Mouse (Mus musculus): Measurements from ENCODE around the gene Fancd2os. TPM values are rescaled to one million over a fixed set of nuclear protein-coding genes. Genes with fewer than 3 reads are reported as not detected.

Gene Fancd2os
- total RNA-seq, 2 experiments from 2014 or later, result not detected

DNA sequence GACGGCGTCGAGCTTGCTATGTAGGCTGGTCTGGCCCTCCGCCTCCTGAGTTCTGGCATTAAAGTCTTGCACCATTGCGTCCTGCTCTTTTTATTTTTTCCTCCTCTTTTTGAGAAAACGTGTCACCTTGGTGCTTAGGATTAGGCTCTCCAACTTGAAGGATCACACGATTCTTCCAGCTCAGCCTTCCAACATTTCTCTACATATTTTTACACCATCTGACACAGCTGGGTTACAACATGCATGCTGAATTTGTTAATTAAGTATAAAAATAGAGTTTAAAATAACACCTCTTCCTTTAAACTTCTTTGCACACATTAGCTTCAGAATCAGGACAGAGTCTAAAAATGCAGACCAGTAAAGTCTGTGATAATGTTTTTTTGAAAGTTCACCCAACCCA, 8.8 kb upstream of the Fancd2os start:
- no peak for DNase-seq (ENCODE audit: low spot score)
- intact Hi-C loops (cut with DNase I), result loop anchor here (5.0 kb wide), 1 partner anchor 77 kb away; the partner anchor contains the start of genes Emc3 and Fancd2

DNA sequence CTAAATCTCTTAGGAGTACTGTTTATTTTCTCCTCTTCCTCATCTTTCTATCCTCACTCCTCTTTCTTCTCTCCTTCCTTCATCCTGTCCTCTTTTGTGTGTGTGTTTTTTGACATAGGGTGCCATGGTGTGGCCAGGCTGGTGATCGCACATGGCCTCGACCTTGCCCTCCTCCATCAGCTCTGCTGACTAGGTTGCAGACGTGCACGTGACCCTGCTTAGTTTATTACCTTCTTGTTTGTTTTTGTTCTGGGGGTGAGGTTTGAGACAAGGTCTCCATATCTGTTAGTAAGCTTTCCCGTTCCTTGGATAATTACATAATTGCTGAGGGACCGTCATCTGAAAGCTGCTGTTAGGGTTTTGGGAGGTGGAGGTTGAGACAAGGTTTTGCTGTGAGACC, 8.4 kb upstream of the Fancd2os start:
- no peak for DNase-seq (ENCODE audit: low spot score)
- intact Hi-C loops (cut with DNase I), result loop anchor here (5.0 kb wide), 1 partner anchor 77 kb away; the partner anchor contains the start of genes Emc3 and Fancd2

DNA sequence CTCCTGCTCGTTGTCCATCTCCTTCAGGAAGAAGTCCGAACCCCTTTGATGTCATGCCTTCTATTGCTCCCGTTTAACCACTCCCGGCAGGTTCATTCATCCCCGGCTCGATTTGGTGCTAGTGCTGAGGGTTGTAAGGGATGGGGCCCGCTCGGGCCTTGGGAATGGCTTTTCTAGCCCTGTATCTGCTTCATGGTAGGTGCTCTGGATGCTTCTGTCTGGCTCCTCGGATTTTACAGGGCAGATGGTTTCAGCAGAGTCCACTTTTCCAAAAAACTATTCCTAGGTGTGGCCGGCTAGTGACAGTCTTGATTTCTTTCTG, 4.7 kb upstream of the Fancd2os start:
- DNase-seq (ENCODE audit: low spot score), result no peak
- intact Hi-C loops (cut with DNase I), result loop anchor here (2.0 to 5.0 kb wide), 2 partner anchors 20 to 73 kb away; partner anchors contain the start of genes Emc3 and Fancd2

DNA sequence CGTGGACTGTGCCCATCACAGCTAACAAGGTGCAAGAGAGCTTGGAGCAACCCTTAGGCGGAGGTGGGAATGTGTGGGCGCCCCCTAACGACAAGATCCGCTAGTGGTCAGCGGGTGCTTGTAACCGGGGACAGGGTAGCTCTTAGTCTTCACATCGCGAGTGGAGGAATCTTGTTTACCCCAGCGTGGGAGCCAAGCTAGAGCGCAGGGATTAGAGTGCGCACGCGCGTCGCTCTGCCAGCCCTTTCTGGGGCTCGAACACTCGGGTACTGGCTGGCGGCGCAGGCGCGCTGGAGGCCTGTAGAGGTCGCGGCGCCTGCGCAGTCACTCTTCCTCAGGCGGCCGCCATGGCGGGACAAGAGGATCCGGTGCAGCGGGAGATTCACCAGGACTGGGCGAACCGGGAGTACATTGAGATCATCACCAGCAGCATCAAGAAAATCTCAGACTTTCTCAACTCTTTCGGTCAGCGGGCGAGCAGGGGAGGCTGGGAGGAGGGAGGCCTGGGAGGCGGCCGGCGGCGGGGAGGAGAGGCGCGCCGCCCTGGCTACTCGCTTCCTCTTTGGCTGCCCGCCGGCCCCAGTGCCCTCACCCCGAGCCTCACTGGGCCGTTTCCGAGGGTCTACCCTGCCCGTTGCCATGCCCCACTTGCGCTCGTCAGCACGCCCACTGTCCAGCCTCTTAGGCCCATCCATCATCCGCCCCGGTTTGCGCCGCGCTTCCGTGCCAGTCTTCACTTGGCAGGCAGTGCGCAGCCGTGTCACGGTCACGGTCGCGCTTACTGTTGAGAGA, 4.1 kb upstream of the Fancd2os start, which contains the start of gene Brk1:
Brk1 (plus strand) TSS at position 341 of the 792 bp plus-strand sequence.
- intact Hi-C loops (cut with DNase I), result loop anchor here (2.0 to 5.0 kb wide), 2 partner anchors 20 to 72 kb away; partner anchors contain the start of genes Emc3 and Fancd2
- peak; percentile 77 for DNase-seq (ENCODE audit: low spot score)

DNA sequence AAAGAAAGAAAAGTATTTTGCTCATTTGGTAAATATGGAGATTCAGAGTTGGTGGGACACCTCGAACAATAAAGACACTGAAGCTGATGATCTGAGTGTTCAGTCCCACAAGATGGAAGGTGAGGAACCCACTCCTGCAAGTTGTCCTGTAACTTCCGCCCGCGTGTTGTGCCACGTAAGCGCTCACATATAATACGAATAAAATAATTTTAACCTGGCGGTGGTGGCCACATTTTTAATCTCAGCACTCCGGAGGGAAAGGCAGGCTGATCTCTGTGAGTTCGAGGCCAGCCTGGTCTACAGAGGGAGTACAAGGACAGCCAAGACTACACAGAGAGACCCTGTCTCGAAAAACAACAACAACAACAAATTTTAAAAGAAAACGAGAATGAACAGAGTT, 3.5 kb upstream of the Fancd2os start:
- intact Hi-C loops (cut with DNase I), result loop anchor here (2.0 kb wide), 1 partner anchor 21 kb away; no protein-coding TSS in a partner anchor

DNA sequence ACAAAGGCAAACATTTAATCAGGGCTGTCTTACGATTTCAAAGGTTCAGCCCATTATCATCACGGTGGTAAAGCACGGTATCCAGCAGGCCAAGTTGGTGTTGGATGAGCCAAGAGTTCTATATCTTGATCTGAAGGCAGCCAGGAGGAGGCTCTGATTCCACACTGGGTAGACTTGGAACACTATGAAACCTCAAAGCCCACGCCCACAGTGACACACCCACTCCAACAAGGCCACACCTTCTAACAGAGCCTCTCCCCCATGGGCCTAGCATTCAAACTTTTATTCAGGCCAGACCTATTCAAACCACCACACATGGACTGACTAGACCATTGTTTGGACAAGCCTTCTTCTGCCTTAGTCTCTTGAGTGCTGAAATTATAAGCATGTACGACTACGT, 2.3 kb upstream of the Fancd2os start:
- DNase-seq (ENCODE audit: low spot score), result no peak
- intact Hi-C loops (cut with DNase I), result no loop called here

More for the DNA sequence above, 3.5 kb upstream of the Fancd2os start:
- DNase-seq (ENCODE audit: low spot score), result no peak

DNA sequence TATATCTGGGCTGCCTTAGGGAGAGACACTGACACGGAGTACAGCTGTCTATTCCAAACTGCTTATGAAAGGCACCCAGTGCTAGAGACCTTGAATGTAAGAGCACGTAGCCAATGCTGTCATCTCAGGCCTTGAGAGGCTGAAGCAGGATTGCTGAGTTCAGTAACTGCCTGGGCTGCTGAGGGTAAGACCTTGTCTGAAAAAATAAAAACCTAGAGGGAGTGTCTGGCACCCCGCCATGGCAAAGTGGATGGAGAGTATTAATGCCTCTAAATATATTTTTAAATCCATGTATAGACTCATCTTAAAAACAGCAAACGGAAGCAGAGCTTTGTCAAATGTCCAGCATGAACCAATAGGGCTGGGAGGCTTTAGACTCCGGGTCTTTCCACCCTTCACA, 682 bp downstream of the Fancd2os start:
- intact Hi-C loops (cut with DNase I), result no loop called here
- DNase-seq (ENCODE audit: low spot score), result no peak

DNA sequence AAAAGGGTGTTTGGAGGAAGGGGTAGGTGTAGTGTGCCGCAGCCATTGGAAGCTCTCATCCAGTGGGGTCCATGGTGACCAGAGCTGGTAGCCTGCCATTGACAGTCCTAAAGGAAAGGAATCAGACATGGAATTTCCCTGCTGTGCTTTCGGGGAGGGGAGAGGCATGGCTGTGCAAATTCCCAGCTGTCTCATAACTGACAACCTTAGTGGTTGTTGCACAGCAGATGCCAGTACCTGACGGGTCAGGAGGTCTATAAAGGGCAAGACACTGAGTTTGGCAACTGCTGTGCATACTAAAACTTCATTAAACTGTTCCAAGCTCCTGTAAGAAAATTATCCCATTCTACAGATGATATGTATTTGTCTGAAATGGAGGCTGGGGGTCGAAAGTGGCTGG, 2.6 kb downstream of the Fancd2os start:
- intact Hi-C loops (cut with DNase I), result no loop called here
- no peak for DNase-seq (ENCODE audit: low spot score)

DNA sequence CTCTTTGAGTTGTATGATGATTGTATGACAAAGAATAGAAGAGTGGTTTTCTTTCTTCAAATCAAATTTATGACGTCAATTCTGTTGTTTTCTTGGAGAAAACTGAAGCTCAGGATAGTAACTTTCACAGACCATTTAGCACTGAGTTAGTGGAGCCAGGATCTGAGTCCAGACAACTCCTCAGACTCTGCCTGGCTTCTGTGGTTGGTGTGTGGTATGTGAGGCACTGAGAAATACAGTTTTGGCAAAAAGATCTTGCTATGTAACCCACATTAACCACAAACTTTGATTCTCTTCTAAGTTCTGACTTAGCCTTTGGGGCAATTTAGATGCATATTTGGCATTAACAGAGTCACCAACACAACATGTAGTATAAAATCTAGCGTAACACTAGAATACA, 7.9 kb downstream of the Fancd2os start:
- intact Hi-C loops (cut with DNase I), result no loop called here
- no peak for DNase-seq (ENCODE audit: low spot score)

DNA sequence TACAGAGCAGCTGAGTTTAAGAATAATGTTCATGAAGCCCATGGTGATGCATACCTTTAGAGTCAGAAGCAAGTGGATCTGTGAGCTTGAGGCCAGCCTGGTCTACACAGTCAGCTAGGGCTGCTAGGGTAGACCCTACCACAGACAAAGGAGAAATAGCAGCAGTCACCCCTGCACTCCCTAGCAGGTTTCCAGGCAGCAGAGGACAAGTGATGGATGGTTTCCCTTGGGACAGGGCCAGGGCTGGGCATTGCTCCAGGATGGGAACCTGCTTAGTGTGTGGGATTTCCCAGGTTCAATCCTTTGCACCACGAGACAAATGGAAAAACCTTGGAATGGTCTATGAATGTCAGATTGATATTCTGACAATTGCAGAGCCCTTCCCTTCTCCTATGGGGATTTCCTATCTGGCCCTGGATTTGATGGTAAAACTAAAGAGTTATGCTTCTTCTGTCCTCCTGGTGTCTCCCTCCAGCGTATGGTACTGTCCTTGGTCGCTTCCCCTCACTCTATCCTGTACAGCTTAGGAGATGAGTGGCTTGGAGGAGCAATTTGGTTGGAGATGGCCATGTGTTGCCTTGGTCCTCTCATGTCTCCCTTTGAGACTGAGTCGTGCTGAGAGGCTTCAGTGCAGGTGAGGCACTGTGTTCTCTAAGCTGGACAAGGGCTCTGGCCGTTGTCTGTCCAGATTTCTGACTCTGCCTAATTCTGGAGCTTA, 13.9 kb downstream of the Fancd2os start:
- intact Hi-C loops (cut with DNase I), result no loop called here
- no peak for DNase-seq (ENCODE audit: low spot score)

DNA sequence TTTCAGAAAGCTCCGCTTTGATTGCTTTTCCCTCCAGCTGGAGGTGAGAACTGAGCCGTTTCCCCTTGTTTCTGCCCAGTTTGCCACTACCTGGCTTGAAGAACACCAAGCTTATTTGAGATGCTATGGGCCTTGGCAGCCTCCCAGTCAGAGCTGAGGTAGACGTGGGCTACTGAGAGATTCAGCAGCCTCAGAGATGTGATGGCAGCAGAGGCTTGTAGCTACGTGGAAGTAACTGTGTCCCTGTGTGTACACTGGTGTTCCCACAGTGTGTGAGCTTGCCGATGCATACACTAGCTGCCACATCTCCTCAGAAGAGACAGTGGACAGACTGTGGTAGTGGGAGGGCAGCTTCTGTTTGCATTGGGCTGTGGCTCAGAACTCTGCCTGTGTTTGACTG, 15.4 kb downstream of the Fancd2os start:
- DNase-seq (ENCODE audit: low spot score), result no peak
- intact Hi-C loops (cut with DNase I), result no loop called here

DNA sequence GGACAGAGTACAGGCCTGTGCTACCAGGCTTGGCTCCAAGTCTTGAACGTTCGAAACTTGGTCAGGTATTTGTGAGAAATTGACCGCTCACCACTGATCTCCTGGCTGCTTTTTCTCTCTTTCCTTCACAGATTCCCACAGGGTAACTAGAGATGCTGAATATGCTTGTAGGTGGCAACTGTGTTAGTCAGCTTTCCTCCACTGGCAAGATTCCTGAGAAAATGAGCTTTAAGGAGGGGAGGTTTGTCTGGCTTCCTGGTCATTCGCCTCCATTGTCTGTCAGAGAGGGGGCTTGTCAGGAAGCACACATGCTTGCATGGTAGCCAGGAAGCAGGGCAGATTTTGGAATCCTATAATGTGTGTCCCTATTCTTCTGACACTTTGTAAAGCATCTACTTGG, 17.5 kb downstream of the Fancd2os start:
- DNase-seq (ENCODE audit: low spot score), result no peak
- intact Hi-C loops (cut with DNase I), result no loop called here

DNA sequence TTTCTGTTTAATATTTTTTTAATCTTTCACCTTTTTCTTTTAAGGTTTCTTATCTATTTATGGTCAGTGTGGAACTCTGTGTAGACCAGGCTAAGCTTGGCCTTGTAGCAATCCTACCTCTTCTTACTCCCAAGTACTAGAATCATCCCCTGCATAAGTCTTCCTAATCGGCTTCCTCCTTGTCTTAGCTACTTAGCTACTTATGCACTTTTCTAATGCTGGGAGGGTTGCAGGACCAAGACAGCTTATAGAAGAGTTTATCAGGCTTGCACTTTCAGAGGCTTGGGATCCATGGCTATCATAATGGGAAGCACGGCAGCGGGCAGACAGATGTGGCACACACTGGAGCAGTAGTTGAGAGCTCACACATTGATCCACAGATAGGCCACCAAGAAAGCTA, 21.2 kb downstream of the Fancd2os start:
- DNase-seq (ENCODE audit: low spot score), result no peak
- intact Hi-C loops (cut with DNase I), result no loop called here

DNA sequence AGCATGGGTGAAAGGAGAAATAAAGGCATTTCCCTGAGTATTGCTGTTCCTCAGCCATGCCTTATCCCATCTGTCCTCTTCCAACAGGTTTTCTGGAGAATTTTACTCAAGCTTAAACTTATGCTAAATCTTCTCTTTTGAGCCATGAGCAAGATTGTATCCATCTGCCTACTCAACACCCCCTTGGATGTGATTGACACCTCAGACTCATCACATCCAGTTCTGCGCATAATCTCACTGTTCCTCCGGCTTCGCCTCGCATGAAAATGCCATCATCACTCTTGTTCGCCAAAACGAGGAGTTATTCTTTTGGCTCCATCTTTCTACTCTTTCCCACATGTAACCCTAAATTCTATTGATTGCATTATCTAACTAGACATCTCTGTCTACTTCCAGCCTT, 24.5 kb downstream of the Fancd2os start:
- DNase-seq (ENCODE audit: low spot score), result no peak
- intact Hi-C loops (cut with DNase I), result no loop called here

DNA sequence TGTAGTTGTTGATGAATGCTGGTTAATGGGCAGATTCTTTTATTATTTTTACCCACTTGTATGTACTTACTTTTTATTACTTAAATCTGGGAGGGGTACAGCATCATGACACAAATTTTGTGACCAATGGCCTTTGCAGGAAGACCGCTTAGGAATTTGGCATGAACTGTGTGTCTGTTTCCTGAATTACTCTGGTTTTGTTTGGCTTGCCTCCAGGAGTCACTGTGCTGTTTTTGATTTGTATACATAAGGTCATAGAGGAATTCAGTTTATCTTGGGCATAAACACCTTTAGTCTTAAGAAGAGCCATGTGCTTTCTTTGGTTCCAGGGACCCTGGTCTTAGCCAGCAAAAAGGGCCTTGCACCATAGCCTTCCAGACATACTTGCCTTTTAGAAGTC, 36.0 kb downstream of the Fancd2os start:
- DNase-seq (ENCODE audit: low spot score), result no peak
- intact Hi-C loops (cut with DNase I), result no loop called here

DNA sequence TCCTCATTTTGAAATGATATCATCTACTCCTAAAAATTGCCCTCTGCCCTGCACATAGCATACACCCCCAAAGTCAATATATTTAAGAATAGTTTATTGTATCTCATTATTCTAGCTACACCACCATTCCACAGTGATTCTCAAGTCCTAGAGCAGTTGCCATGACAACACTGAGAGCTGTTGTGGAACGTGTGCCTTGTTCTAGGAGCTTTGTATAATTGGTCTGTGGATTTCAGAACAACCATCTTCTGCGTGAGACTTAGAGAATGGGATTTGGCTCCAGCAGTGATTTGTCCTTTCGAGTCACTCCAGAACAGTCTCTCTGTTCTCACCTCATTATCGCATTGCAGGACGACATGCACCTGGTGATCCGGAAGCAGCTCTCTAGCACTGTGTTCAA, 40.8 kb downstream of the Fancd2os start:
- intact Hi-C loops (cut with DNase I), result no loop called here
- no peak for DNase-seq (ENCODE audit: low spot score)

Other genes with a start within 250 kb of the Fancd2os start
- gene Tada3, start 222.8 kb downstream of the Fancd2os start, total RNA-seq (2021), result 10 to 100 TPM; 21.2 to 24.4 TPM
- gene Arpc4, start 222.6 kb downstream of the Fancd2os start, total RNA-seq (2021), result 10 to 100 TPM; 66.4 to 74.2 TPM
- gene Ttll3, start 211.5 kb downstream of the Fancd2os start, total RNA-seq (2021), result 1 to 10 TPM; 1.0 to 1.4 TPM
- gene Rpusd3, start 181.4 kb downstream of the Fancd2os start, total RNA-seq (2021), result 10 to 100 TPM; 10.3 to 11.5 TPM
- 1 to 10 TPM; 5.6 to 9.0 TPM for gene Cidec, start 165.0 kb downstream of the Fancd2os start, total RNA-seq (2021)
- gene Jagn1, start 158.1 kb downstream of the Fancd2os start, total RNA-seq (2021), result 10 to 100 TPM; 22.2 TPM
- 1 to 10 TPM in 1 of 2 experiments, under 1 TPM in 1; 0.78 to 1.1 TPM for gene Il17re, start 142.2 kb downstream of the Fancd2os start, total RNA-seq (2021)
- 10 to 100 TPM in 1 of 2 experiments, 1 to 10 TPM in 1; 8.2 to 10.0 TPM for gene Il17rc, start 129.3 kb downstream of the Fancd2os start, total RNA-seq (2021)
- 10 to 100 TPM; 52.2 to 55.6 TPM for gene Creld1, start 117.4 kb downstream of the Fancd2os start, total RNA-seq (2021)
- gene Prrt3, start 98.8 kb downstream of the Fancd2os start, total RNA-seq (2021), result not detected
- 10 to 100 TPM; 57.4 to 60.9 TPM for gene Emc3, start 69.1 kb downstream of the Fancd2os start, total RNA-seq (2021)
- gene Fancd2, start 69.0 kb downstream of the Fancd2os start, total RNA-seq (2021), result under 1 TPM; 0.26 to 0.53 TPM
- 10 to 100 TPM; 70.0 to 70.9 TPM for gene Brk1, start 4.1 kb upstream of the Fancd2os start, total RNA-seq (2021)
- gene Vhl, start 23.2 kb upstream of the Fancd2os start, total RNA-seq (2021), result 10 to 100 TPM; 10.7 to 11.7 TPM
- gene Irak2, start 37.8 kb upstream of the Fancd2os start, total RNA-seq (2021), result 10 to 100 TPM in 1 of 2 experiments, 1 to 10 TPM in 1; 9.7 to 10.6 TPM
- gene Tatdn2, start 96.3 kb upstream of the Fancd2os start, total RNA-seq (2021), result 10 to 100 TPM; 55.3 to 57.1 TPM
- not detected for gene Ghrl, start 119.2 kb upstream of the Fancd2os start, total RNA-seq (2021)
- 10 to 100 TPM; 68.0 to 75.5 TPM for gene Sec13, start 140.0 kb upstream of the Fancd2os start, total RNA-seq (2021)

Data from heart, postnatal 25 days (tissue).